Mouse (Mus musculus): Measurements from ENCODE around the gene L3mbtl1.

L3mbtl1 gene

DNA sequence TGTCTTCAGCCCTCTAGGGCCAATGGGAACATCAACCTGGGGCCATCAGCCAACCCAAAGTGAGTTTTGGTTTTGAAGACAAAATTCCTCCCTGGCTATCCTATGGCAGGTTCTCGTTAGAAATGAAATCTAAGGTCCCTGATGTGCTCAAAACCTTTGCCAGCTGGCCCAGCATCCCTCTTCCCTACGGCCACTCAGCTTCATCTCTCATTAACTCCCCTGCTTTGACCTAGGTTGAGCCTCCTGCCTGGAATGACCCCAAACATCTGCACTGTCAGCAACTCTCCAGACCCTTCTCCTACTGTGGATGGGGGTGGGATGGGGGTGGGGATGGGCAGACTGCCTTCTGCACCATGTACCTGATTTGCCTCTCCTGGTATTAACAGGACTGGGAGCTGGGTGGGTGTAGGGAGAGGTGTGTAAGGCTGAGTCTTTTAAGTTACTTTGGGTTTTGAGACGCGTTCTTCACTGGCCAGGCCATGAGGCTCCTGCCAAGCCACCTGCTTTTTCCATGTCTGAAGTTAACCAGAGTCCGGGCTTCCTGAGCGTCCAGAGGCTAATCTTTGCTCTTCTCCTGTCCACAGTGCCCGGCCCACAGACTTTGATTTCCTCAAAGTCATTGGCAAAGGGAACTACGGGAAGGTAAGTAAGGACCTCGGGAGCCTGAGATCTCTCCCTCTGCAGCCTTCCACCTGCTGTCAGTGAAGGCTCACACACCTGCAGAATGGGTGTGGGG, 50.8 kb downstream of the L3mbtl1 start:
- no peak for DNase-seq (ENCODE audit: low spot score)

- peak; percentile 43 for DNase-seq (ENCODE audit: low spot score)
Measured at GRCm38 (mm10) chr2:162998528-162999230, 55.4 kb downstream of the L3mbtl1 start.

GRCm38 (mm10) chr2:162999744-163000143, 56.5 kb downstream of the L3mbtl1 start:
- no peak for DNase-seq (ENCODE audit: low spot score)

- DNase-seq (ENCODE audit: low spot score): no peak
Measured at GRCm38 (mm10) chr2:163001071-163001470, 57.8 kb downstream of the L3mbtl1 start.

GRCm38 (mm10) chr2:163007299-163007698, 64.0 kb downstream of the L3mbtl1 start:
- DNase-seq (ENCODE audit: low spot score): no peak

DNA sequence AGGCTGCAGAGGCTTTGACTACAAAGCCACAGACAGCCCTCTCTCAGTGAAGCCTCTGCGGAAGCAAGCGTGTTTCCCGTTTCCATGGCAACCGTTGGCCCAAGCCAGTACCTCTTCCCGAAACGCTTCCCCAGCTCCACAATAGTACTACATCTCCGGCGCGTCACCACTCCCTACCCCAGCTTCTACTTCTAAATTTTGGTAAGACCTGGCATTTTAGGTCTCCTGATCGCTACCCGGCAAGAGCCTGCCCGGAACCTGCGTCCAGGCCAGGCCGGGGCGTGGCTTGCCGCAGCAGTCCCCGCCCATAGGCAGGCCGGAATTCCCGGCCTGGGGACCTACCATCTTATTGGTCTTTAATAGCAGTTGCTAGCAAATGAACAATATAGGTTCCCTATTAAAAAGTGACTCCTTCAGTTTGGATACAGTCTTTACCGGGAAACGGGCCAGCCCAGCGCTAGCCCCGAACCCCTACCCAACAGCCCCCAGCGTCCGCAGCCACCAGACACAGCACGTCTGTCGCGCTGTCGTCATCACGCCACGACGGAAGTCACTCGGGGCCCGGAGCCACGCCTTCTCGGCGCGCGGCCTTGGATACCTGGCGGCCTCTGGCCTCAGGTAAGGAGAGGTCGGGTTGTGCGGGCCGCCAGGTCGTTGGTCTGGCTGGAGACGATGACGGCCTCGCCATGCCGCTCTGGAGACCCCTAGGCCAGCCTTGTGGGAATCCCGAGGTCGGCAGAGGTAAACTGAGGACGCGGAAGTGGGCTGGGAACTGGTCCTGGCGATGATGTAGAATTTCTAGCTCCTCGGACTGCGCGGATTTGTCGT, 73.9 kb downstream of the L3mbtl1 start, which contains the start of gene Ift52:
Ift52 (plus strand) TSS at position 439 of the 828 bp plus-strand sequence.
- peak; percentile 89 for DNase-seq (ENCODE audit: low spot score)

All from ovary, postnatal 36 days (tissue).